Mouse (Mus musculus): ENCODE results near the gene Gm42420.
A peak's percentile ranks its signal among the peaks of the same experiment; 100 is the strongest.

The Gm42420 gene

GRCm38 (mm10) chr6:39585517-39585916, at the start of gene Gm42420:
Gm42420 (plus strand) TSS chr6:39585753.
- DNase-seq (ENCODE audit: low spot score) = no peak

GRCm38 (mm10) chr6:39536621-39537020, 48.9 kb upstream of the Gm42420 start:
- no peak for DNase-seq (ENCODE audit: low spot score)

GRCm38 (mm10) chr6:39537276-39537675, 48.3 kb upstream of the Gm42420 start:
- no peak for DNase-seq (ENCODE audit: low spot score)

GRCm38 (mm10) chr6:39538227-39538626, 47.3 kb upstream of the Gm42420 start:
- no peak for DNase-seq (ENCODE audit: low spot score)

- DNase-seq (ENCODE audit: low spot score) = no peak
Observed at GRCm38 (mm10) chr6:39539679-39540155, 45.8 kb upstream of the Gm42420 start.

GRCm38 (mm10) chr6:39540563-39540962, 45.0 kb upstream of the Gm42420 start:
- no peak for DNase-seq (ENCODE audit: low spot score)

- DNase-seq (ENCODE audit: low spot score) = peak; percentile 64
Observed at GRCm38 (mm10) chr6:39542631-39543597, 42.6 kb upstream of the Gm42420 start.

GRCm38 (mm10) chr6:39543769-39544420, 41.7 kb upstream of the Gm42420 start:
- no peak for DNase-seq (ENCODE audit: low spot score)

GRCm38 (mm10) chr6:39545474-39545873, 40.1 kb upstream of the Gm42420 start:
- no peak for DNase-seq (ENCODE audit: low spot score)

- no peak for DNase-seq (ENCODE audit: low spot score)
Observed at GRCm38 (mm10) chr6:39548030-39548429, 37.5 kb upstream of the Gm42420 start.

GRCm38 (mm10) chr6:39551981-39552636, 33.4 kb upstream of the Gm42420 start:
- no peak for DNase-seq (ENCODE audit: low spot score)

- no peak for DNase-seq (ENCODE audit: low spot score)
Observed at GRCm38 (mm10) chr6:39554888-39555647, 30.5 kb upstream of the Gm42420 start.

GRCm38 (mm10) chr6:39555648-39555945, 30.0 kb upstream of the Gm42420 start:
- no peak for DNase-seq (ENCODE audit: low spot score)

GRCm38 (mm10) chr6:39556900-39557659, 28.5 kb upstream of the Gm42420 start:
- peak; percentile 35 for DNase-seq (ENCODE audit: low spot score)

GRCm38 (mm10) chr6:39557723-39558261, 27.8 kb upstream of the Gm42420 start, which contains the start of gene Dennd2a:
Dennd2a (minus strand) TSS chr6:39557867.
- DNase-seq (ENCODE audit: low spot score) = peak; percentile 80

GRCm38 (mm10) chr6:39559276-39559939, 26.1 kb upstream of the Gm42420 start:
- no peak for DNase-seq (ENCODE audit: low spot score)

GRCm38 (mm10) chr6:39562166-39563015, 23.2 kb upstream of the Gm42420 start:
- DNase-seq (ENCODE audit: low spot score) = peak; percentile 63

GRCm38 (mm10) chr6:39567528-39567927, 18.0 kb upstream of the Gm42420 start:
- DNase-seq (ENCODE audit: low spot score) = no peak

GRCm38 (mm10) chr6:39570426-39570825, 15.1 kb upstream of the Gm42420 start:
- DNase-seq (ENCODE audit: low spot score) = no peak

All from testis, postnatal 14 days (tissue).